In genomic region chr10:96486724-96487123, GRCm38 (mm10) we compare ENCODE assay signal across 20 mouse cellular contexts.
DNase-seq lines count a peak whose midpoint lies in the region; ATAC-seq lines count a peak whose summit lies in the region.
"Had no signal": no experiment of that assay in that cellular context is flagged by ENCODE, and none has a peak within 500 bp of the region (broad histone marks: within the 10 kb centered on the region; RNA-seq: fewer than 3 reads in every experiment).

No protein-coding gene starts in this region.

- no peak for DNase-seq in frontal cortex, adult 2 months (ENCODE audit: extremely low spot score in 1 of 2, low spot score in 1 of 2)
- DNase-seq in heart, adult 11 months: peak; percentile 33
- no peak for DNase-seq in heart, adult 18-20 months
- peak; percentile 23 for DNase-seq in brain, adult 2 months (ENCODE audit: low read depth, low spot score)
- no peak for DNase-seq in left cerebral cortex, postnatal 36 days (ENCODE audit: low spot score in 2 of 2)
- DNase-seq: adrenal gland, adult 2 months; adrenal gland, adult 8-10 months; adrenal gland, postnatal 10 days; adrenal gland, postnatal 14 days; adrenal gland, postnatal 25 days; adrenal gland, postnatal 36 days; B cell, adult 2 months; cerebellum, adult 11 months; cerebellum, adult 11-12 months; cerebellum, adult 18-20 months; cerebellum, adult 2 months had no signal

- ATAC-seq in frontal cortex, adult (ENCODE audit: low TSS enrichment): peak; percentile 90
- ATAC-seq: activated CD4-positive, CD25-positive, alpha-beta regulatory T cell, adult 4 months; CD4-positive, CD25-positive, alpha-beta regulatory T cell, adult 4 months; Patski had no signal

- intact Hi-C loops in left cerebral cortex, postnatal 36 days (cut with DNase I): no loop called here

Comparison
In these comparisons a context has a peak if more than half of its experiments do, and no peak if none do; other contexts are left out.
1. DNase-seq: peak in heart, adult 11 months (single experiment) and brain, adult 2 months (single experiment); none in frontal cortex, adult 2 months (0 of 2), heart, adult 18-20 months (0 of 2) and left cerebral cortex, postnatal 36 days (0 of 2).